Mouse (Mus musculus): ENCODE measurements at regions not wholly inside any gene's neighbourhood (a gene's known extent, or its start where the extent isn't known, plus 50 kb on each side); places are given as distances from the start of the nearest gene placed in this dataset.

- no peak for DNase-seq
These were observed 1372.9 kb upstream of the Tenm4 start for GRCm38 (mm10) chr7:94798101-94798500.

- no peak for DNase-seq
These were observed 1329.8 kb upstream of the Tenm4 start for GRCm38 (mm10) chr7:94841197-94841596.

GRCm38 (mm10) chr7:94851360-94851759, 1319.7 kb upstream of the Tenm4 start:
- no peak for DNase-seq

GRCm38 (mm10) chr7:94856636-94857035, 1314.4 kb upstream of the Tenm4 start:
- no peak for DNase-seq

GRCm38 (mm10) chr7:94890711-94891430, 1280.2 kb upstream of the Tenm4 start:
- no peak for DNase-seq

GRCm38 (mm10) chr7:94898088-94898487, 1273.0 kb upstream of the Tenm4 start:
- no peak for DNase-seq

GRCm38 (mm10) chr7:94926547-94927123, 1244.4 kb upstream of the Tenm4 start:
- no peak for DNase-seq

- DNase-seq = no peak
These were observed 1207.2 kb upstream of the Tenm4 start for GRCm38 (mm10) chr7:94963758-94964299.

- no peak for DNase-seq
These were observed 1203.4 kb upstream of the Tenm4 start for GRCm38 (mm10) chr7:94967601-94968000.

- DNase-seq = no peak
These were observed 1195.8 kb upstream of the Tenm4 start for GRCm38 (mm10) chr7:94975037-94975775.

- no peak for DNase-seq
These were observed 1174.8 kb upstream of the Tenm4 start for GRCm38 (mm10) chr7:94996258-94996657.

- DNase-seq = no peak
These were observed 1166.9 kb upstream of the Tenm4 start for GRCm38 (mm10) chr7:95004161-95004560.

GRCm38 (mm10) chr7:95005403-95005802, 1165.6 kb upstream of the Tenm4 start:
- no peak for DNase-seq

- DNase-seq = peak; percentile 12
These were observed 1162.1 kb upstream of the Tenm4 start for GRCm38 (mm10) chr7:95008896-95009430.

GRCm38 (mm10) chr7:95020285-95020684, 1150.8 kb upstream of the Tenm4 start:
- no peak for DNase-seq

GRCm38 (mm10) chr7:95027915-95028810, 1142.9 kb upstream of the Tenm4 start:
- no peak for DNase-seq

All from adrenal gland, postnatal 25 days (tissue).